Mouse (Mus musculus) cerebellum, adult 8-10 months (tissue): ENCODE results near the gene Jhy.

Experiments used
- DNase-seq: peaks from one replicate; pipeline ENCODE4 v3.0.0; 2022

Jhy gene

DNA sequence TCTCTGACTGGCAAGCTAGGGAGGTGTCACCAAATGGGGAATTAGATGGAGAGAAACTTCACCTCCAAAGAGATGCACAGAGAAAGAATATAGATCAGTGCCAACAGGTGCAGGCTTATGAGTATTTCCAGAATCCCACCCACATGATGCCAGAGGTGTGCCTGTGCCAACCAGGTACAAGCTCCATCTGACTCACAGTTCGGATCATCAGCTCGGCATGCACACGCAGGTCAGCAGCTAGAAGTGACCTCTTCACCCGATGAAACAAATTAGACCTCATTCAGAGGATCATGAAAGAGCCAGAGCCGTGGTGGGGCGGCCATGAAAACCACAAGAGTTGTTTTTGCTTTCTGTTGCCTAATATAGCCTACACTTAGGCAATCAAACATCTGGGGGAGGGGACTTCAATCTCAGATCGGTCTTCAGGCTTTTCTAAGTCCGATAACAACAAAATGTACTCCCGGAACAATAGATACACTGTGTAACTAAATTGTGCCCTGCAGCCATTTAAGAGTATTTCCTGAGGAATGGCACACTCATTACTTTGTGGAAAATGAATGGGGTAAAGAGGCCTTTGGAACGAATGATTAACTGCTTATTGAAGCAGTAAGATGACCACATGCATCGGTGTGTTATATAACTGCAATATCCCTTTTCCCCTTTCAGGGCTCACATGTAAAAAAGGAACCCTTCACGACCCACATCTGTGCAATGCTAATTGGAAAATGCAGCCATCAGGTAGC is 45.9 kb downstream of the Jhy start:
- no peak for DNase-seq

GRCm38 (mm10) chr9:40908915-40909314 is 55.0 kb downstream of the Jhy start:
- no peak for DNase-seq

DNA sequence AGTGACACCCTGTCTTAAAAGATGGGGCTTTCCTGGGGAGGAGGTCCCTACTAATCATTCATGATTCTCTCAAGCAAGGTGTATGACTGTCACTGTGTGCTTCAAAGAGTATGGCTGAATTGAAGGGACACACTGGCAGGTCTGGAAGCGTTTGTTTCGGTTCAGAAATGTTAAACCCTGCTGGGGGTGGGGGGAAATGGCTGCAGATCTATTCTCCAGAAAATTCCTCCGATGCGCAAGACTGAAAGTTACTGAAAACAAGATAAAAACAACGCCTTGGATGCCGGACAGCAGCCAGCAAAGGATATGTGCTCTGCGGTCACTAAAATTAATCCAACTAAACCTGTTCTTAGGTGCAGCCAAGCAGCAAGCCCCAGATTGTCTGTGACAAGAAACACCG is 55.5 kb downstream of the Jhy start:
- no peak for DNase-seq

- no peak for DNase-seq
Measured at GRCm38 (mm10) chr9:40907413-40907812, 56.5 kb downstream of the Jhy start.

DNA sequence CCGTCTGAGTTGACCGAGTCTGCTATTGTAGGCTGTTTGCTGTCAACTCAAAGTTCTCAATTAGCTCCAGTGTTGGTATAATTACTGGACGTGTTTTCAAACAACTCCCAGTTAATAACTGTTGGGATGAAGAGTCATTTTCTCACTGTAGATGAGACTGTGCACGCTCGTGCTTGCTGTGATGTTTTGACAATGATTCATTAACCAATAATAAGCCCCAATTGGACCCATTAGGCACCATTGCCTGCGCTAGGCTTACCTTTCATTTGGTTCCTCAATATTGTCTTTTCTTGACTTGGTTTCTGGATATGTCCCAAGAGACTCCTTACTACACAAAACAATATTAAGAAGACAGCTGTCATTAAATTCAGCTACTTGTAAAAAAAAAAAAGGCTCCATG is 71.5 kb downstream of the Jhy start:
- no peak for DNase-seq

DNA sequence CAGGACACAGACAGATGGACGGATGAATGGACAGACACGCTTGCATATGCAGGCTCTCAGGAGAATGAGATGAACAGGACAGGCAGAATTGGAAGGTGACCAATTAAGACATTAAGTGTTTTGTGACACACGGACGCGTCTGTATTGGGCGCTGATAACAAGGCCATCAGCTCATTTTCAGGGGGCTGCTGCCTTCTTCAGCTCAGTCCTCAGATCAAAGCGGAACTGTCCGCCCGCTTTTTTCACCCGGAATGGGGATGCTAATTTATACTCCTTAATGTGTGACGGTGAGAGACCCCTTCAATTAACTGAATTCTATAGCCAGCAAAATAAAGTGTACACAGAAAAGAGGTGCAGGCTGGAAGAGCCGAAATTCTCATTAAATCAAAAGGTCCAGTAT is 74.5 kb downstream of the Jhy start:
- DNase-seq = no peak

GRCm38 (mm10) chr9:40885669-40886068 is 78.2 kb downstream of the Jhy start:
- DNase-seq = no peak

DNA sequence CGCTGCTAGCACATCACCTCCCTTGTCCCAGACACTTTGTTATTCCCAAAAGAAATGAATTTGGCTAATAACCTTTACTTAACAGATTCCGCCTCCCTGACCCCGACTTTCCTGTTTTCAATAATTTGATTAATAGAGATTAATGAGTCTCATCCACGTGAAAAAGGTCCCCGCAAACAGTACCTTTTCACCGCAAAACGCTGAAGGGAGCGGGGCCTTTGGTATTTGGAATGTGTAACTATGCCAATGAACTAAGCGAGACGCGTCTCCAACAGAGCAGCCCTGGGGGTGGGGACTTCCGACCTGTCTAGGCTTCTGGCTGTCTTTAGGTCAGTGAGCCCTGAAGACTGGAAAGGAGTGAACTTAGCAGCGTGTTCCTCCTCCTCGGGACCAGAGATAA is 84.9 kb downstream of the Jhy start:
- no peak for DNase-seq

DNA sequence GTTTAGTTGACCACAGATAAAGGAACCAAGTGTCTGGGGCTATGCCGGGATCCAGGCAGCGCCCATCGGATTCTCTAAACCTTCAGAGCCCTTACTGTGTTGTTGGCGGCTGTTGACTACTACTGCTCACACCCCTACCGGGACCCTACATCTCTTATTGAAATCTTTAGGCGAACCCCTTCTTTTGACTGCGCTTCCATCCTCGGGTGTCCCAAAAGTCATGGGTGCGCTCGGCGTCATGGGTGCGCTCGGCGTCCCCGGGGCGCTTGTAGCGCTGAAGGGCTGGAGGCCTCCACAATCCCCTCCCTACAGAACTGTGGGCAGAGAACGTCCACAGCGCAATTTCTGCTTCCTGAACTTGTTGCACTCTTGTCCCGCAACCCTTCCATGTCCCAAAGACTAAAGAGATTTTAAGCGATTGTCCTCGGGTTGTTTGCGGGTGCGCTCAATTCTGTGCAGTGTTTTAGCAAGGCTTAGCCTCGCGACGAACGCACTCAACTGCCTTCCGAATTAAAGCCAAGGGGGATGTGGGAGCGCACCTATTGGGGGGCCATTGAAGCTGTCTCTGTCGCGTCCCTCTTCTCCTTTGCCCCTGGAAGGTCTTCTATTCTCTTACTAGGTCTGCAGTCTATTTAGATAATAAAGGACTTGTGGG is 85.5 kb downstream of the Jhy start:
- DNase-seq = no peak

DNA sequence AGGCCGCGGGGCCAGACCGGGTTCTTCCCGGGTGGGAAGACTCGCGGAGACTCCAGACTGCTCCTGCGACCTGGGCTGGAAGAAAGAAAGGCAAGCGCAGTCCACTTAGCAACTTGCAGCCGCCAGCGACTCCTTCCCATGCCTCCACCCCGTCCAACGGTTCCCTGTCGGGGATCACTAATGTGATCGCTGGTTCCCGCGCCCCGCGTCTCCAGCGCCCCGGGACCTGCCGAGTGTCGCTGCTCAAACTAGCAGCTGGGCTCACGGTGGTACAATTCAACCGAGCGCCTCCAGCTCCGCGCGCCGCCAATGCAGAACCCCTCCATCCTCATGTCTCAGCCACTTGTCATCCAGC is 86.1 kb downstream of the Jhy start:
- DNase-seq = peak; percentile 9

DNA sequence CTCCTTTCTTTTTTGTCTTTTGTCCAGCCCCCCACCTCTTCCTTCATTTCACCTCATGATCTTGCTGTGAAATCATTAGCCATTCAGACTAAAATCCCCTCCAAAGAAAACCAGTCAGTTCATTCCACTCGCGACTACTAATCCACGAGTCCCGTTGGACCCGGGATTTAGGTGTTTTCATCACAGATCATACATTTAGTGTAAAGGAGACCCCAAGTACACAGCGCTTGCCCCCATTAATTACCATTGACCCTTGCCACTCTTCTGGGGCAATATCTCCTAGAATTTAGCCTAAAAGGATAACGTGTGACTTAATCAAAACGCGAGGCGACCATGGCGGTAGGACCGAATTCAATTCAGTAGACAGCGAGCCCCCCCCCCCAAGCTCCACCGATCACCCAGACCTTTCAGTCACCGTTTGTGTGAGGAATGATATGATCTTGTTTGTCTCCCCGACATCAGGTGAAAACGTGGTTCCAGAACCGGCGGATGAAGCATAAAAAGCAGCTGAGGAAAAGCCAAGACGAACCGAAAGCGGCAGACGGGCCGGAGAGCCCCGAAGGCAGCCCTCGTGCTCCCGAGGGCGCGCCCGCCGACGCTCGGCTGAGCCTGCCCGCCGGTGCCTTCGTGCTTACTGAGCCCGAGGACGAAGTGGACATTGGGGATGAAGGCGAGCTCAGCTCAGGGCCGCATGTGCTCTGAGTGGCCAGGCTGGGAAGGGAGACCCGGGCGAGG is 86.6 kb downstream of the Jhy start:
- DNase-seq = no peak

- peak; percentile 11 for DNase-seq
Measured at GRCm38 (mm10) chr9:40876693-40877092, 87.2 kb downstream of the Jhy start.

DNA sequence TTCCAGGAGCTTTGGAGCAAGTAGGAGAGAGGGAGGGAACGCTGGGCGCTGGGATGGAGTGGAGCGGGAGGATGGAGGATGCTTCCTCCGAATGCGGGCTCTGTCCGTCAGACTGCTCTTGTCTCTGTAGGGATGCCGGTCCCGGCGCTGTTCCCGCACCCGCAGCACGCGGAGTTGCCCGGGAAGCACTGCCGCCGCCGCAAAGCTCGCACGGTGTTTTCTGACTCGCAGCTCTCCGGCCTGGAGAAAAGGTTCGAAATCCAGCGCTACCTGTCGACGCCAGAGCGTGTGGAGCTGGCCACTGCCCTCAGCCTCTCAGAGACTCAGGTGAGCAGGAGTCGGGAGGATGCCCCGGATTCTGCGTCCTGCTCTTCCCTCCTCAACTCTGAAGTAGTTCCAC is 87.8 kb downstream of the Jhy start:
- peak; percentile 13 for DNase-seq

DNA sequence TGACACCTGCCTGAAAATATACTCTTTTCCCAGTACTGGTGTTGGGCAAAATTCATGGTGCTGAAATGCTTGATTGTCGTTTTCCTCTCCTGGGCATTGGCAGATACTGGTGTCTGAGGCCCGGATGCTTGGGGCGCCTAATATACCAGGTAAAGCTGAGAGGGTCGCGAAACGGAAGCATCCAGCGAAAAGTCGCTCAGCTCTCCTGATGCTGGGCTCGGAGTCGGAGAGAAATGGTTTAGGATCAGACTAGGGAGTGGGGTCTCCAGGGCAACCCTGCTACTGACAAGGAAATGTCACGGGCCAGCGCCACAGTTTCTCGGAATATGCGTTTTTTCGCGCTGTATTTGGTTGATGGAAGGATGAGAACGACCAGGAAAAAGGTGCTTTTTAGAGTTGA is 88.5 kb downstream of the Jhy start:
- no peak for DNase-seq

DNA sequence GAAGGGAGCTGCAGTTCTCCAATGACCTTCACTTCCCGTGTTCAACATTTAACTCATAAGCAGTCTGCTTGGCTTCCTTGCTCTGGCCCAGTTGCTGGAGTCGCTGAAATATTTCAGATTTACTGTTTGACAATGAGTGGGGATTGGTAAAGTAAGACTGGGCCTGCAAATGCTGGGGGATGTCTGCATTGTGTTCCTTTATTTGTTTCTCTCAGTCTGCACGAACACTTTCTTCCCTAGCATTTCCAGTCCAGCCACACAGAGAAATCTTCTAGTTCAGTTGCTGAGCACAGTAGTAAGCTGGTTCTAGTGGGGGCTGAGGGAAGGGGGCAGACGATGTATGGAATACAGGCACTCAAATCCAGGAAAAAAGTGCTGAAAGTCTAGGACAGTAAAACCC is 89.0 kb downstream of the Jhy start:
- DNase-seq = no peak

GRCm38 (mm10) chr9:40873556-40874470 is 90.1 kb downstream of the Jhy start, which contains the start of gene Bsx:
Gene Bsx, plus strand, starts transcription at chr9:40874127.
- DNase-seq = no peak

- no peak for DNase-seq
Measured at GRCm38 (mm10) chr9:40872156-40872478, 91.8 kb downstream of the Jhy start.

GRCm38 (mm10) chr9:40871369-40872155 is 92.4 kb downstream of the Jhy start:
- DNase-seq = no peak

GRCm38 (mm10) chr9:40870331-40870730 is 93.6 kb downstream of the Jhy start:
- no peak for DNase-seq

DNA sequence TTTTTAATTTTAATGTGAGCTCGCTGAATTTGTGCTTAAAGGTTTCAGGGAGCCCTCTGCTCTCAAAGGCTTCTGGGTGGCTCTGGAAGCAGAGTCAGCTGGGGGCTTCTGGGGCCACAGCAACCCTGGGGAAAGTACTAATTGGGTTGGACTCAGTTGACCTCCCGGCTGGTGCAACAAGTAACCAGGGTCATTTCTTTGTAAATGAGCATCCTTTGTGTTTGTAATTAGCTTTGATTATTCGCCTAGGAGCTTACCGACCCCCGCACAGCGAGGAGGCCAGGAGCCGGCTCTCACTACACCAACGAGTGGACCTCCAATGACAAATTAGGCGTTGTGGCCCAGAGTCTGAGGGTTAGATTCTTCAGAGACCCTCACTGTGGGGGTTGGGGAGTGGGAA is 104.7 kb downstream of the Jhy start:
- DNase-seq = no peak

DNA sequence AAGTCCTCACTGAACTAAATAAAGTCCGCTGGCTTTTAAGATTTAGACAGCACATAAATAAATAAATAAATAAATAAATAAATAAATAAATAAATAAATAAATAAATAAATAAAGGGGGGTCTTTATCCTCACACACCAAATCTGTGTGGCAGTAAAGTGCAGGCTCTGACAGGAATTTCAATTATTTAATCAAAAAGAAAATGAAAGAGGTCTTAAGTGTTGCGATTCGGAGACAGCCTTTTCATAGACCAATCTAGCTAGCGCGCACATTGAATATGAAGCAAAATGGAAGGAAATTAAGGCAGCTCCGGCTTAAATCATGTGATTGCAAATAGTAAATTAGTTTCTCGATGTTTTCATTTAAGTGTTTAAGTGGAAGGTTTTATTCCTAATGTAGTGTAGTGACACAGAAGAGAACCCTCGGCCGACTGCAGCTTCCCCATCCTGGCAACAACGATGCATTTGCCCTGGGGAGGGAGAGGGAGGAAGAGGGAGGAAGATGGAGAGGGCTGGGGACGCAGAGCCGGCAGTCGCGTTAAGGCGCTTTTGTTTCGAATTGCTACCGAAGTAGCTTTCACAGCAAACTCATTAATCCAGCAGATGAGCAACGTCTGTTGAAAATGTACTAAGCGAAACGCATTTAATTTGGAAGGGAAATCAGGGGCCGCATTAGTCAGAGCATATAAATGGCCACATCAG is 105.3 kb downstream of the Jhy start:
- peak; percentile 12 for DNase-seq

DNA sequence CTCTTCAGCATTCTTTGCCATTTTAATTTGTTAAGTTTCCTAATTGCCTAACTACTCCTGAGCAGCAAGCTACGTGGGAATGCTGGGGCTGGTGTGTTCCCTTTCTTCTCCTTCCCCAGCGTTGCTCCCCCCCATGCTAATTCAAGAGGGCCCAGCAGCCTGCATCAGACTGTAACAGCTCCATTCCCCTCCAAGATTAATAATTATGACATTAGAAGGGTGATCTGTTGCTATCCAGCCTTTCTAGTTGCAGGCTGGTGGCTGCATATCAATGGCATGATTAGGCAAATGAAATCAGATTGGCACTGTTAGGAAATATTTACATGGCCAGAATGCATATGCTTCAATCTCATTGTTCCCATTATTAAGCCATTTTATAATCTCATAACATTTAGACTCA is 112.4 kb downstream of the Jhy start:
- DNase-seq = no peak
